Mouse (Mus musculus): ENCODE data around the gene Kptn. TPM values are rescaled to one million over a fixed set of nuclear protein-coding genes. Genes with fewer than 3 reads are reported as not detected.

The Kptn gene
- polyA plus RNA-seq, 1 experiment from 2014 or later: 31.2 TPM

DNA sequence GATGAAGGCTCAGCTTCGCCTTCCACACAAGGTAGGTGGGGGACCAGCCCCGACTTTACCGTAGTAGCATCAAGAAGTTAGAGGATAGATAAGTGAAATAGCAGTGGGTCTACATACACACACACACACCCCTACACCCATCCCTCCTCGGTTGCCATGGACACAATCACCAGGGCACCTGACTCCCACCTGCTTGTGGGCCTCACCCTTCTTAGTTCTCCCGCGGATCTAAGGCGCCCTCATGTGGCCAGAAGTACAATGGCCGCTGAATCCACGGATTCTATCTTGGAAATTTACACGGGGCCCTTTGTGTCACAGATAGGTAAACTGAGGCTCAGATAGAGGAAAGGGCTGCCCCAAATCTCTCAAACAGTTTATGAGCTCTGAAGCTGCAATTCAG lies 33.8 kb downstream of the Kptn start:
- H3K9ac ChIP-seq (ENCODE audit: low read length): no peak overlapping the region
- no peak for ATAC-seq (ENCODE audit: insufficient number of reproducible peaks, insufficient read depth, low FRiP score, low read depth)
- no peaks in the 10 kb centered on the region for H3K36me3 ChIP-seq (ENCODE audit: control insufficient read depth, insufficient read depth, low read length)
- H3K9me3 ChIP-seq (ENCODE audit: control insufficient read depth, low read length): no peaks in the 10 kb centered on the region
- no peak overlapping the region for H3K4me3 ChIP-seq (ENCODE audit: control insufficient read depth in 1 of 2, insufficient read depth in 1 of 2, low read depth in 1 of 2, low read length in 2 of 2)
- H3K4me1 ChIP-seq (ENCODE audit: control insufficient read depth in 2 of 2, insufficient read depth in 2 of 2, low read length in 2 of 2): peaks cover 3 to 18% of the 10 kb centered on the region in 2 experiments
- H3K27ac ChIP-seq (replicated peaks in 1 of 2; ENCODE audit: control insufficient read depth in 1 of 2, insufficient read depth in 1 of 2, low read depth in 2 of 2, low read length in 2 of 2): no peak overlapping the region
- 18% methylated on average over 9 of the region's 10 CpGs for WGBS
- H3K27me3 ChIP-seq (ENCODE audit: control insufficient read depth, insufficient read depth, low read length): peaks cover 11% of the 10 kb centered on the region
- H3K4me2 ChIP-seq (ENCODE audit: low read length): no peak overlapping the region

DNA sequence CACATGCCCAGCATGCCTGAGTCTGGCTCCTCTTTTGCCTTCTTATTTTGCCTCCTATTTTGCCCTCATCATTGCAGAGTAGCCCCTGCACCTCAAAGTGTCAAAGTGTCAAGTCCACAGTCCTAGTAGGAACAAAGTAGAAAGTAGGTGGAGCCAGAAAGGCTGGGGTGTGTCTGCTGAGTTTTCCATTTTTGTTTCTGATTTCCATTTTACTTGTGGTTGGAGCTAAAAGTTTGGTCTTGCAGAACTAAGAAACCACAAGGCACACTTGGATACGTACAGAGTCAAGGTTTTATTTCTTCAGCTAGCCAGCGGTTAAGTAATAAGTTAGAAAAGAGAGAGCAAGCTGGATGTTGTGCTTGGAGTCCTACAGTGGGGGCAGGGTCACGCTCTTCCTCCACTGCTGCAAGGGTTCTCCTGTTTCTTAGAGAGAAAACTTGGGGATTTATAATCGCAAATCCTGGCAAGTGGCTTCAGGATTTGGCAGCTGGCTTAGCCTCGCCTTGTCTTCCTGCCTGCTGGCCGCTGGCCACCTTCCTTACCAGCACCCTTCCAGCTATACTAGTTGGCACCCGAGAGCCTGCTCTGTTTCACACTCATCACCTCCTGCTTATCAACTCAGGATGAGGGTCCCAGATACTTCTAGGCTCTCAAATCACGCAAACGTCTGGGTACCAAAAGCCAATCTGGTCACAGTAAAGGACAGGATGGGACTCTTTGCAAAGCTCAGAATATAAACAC lies 35.6 kb downstream of the Kptn start:
- H3K36me3 ChIP-seq (ENCODE audit: control insufficient read depth, insufficient read depth, low read length): no peaks in the 10 kb centered on the region
- no peaks in the 10 kb centered on the region for H3K9me3 ChIP-seq (ENCODE audit: control insufficient read depth, low read length)
- no peak overlapping the region for H3K4me3 ChIP-seq (ENCODE audit: control insufficient read depth in 1 of 2, insufficient read depth in 1 of 2, low read depth in 1 of 2, low read length in 2 of 2)
- peaks cover 23% of the 10 kb centered on the region for H3K27me3 ChIP-seq (ENCODE audit: control insufficient read depth, insufficient read depth, low read length)
- no peak overlapping the region for H3K4me2 ChIP-seq (ENCODE audit: low read length)
- no peak overlapping the region for H3K9ac ChIP-seq (ENCODE audit: low read length)
- H3K4me1 ChIP-seq (ENCODE audit: control insufficient read depth in 2 of 2, insufficient read depth in 2 of 2, low read length in 2 of 2): peaks cover 5 to 21% of the 10 kb centered on the region in 2 experiments
- WGBS: 35% methylated on average over 9 of the region's 9 CpGs
- H3K27ac ChIP-seq (replicated peaks in 1 of 2; ENCODE audit: control insufficient read depth in 1 of 2, insufficient read depth in 1 of 2, low read depth in 2 of 2, low read length in 2 of 2): peak overlapping the region in 1 of 2 experiments; percentile 71; a peak in 3 of 4 replicates
- ATAC-seq (ENCODE audit: insufficient number of reproducible peaks, insufficient read depth, low FRiP score, low read depth): no peak

DNA sequence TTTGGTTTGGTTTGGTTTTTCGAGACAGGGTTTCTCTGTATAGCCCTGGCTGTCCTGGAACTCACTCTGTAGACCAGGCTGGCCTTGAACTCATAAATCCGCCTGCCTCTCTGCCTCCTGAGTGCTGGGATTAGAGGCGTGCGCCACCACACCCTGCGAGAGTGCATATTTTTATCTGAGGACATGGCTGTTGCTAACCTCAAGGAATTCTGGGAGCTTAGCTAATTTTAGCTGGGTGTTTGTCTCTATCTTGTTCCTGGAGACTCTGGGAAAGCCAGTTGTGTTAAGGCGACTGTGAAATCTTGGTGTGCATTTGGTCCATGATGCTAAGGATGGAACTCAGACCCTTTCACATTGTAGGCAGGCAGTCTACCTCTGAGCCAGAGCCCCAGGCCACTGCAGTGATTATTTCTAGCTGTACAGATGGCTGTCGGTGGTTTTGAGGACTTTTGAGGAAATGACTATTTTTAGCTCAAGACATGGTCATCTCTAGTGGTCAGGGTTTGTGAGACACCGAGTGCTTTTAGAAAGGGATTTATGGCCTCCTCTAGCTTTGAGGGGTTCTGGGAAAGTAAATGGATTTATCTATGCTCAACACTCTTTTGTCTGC lies 36.5 kb downstream of the Kptn start:
- Histone ChIP-seq H3K9me3 (ENCODE audit: control insufficient read depth, low read length) (no peaks in the 10 kb centered on the region), H3K9ac (ENCODE audit: low read length) (no peak overlapping the region), H3K27me3 (ENCODE audit: control insufficient read depth, insufficient read depth, low read length) (peaks cover 26% of the 10 kb centered on the region), H3K4me3 (ENCODE audit: control insufficient read depth in 1 of 2, insufficient read depth in 1 of 2, low read depth in 1 of 2, low read length in 2 of 2) (no peak overlapping the region), H3K27ac (replicated peaks in 1 of 2; ENCODE audit: control insufficient read depth in 1 of 2, insufficient read depth in 1 of 2, low read depth in 2 of 2, low read length in 2 of 2) (peak overlapping the region; percentile 63 to 71), H3K4me1 (ENCODE audit: control insufficient read depth in 2 of 2, insufficient read depth in 2 of 2, low read length in 2 of 2) (peaks cover 5 to 21% of the 10 kb centered on the region in 2 experiments), H3K4me2 (ENCODE audit: low read length) (no peak overlapping the region), H3K36me3 (ENCODE audit: control insufficient read depth, insufficient read depth, low read length) (no peaks in the 10 kb centered on the region)
- 26% methylated on average over 8 of the region's 8 CpGs for WGBS
- ATAC-seq (ENCODE audit: insufficient number of reproducible peaks, insufficient read depth, low FRiP score, low read depth): no peak

DNA sequence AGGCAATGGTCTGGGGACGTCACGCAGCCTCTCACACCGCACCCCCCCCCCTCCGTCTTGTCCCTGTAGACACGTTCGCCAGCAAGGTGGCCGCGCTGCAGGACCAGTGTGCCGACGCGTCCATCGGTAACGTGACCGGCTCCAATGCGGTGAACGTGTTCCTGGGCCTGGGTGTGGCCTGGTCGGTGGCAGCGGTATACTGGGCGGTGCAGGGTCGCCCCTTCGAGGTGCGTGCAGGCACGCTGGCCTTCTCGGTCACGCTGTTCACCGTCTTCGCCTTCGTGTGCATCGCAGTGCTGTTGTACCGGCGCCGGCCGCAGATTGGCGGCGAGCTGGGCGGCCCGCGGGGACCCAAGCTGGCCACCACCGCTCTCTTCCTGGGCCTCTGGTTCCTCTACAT lies 39.0 kb downstream of the Kptn start:
- H3K36me3 ChIP-seq (ENCODE audit: control insufficient read depth, insufficient read depth, low read length): no peaks in the 10 kb centered on the region
- peak overlapping the region; percentile 12 to 22; a peak in 2 of 4 replicates for H3K4me3 ChIP-seq (ENCODE audit: control insufficient read depth in 1 of 2, insufficient read depth in 1 of 2, low read depth in 1 of 2, low read length in 2 of 2)
- WGBS: 8% methylated on average over 39 of the region's 39 CpGs
- no peak overlapping the region for H3K27ac ChIP-seq (replicated peaks in 1 of 2; ENCODE audit: control insufficient read depth in 1 of 2, insufficient read depth in 1 of 2, low read depth in 2 of 2, low read length in 2 of 2)
- H3K9ac ChIP-seq (ENCODE audit: low read length): peak overlapping the region; percentile 34; the same call in 1 of the 2 replicates
- no peak for ATAC-seq (ENCODE audit: insufficient number of reproducible peaks, insufficient read depth, low FRiP score, low read depth)
- peak overlapping the region; percentile 52 for H3K4me2 ChIP-seq (ENCODE audit: low read length)
- H3K4me1 ChIP-seq (ENCODE audit: control insufficient read depth in 2 of 2, insufficient read depth in 2 of 2, low read length in 2 of 2): peaks cover 5 to 21% of the 10 kb centered on the region in 2 experiments
- H3K27me3 ChIP-seq (ENCODE audit: control insufficient read depth, insufficient read depth, low read length): peaks cover 26% of the 10 kb centered on the region
- no peaks in the 10 kb centered on the region for H3K9me3 ChIP-seq (ENCODE audit: control insufficient read depth, low read length)

DNA sequence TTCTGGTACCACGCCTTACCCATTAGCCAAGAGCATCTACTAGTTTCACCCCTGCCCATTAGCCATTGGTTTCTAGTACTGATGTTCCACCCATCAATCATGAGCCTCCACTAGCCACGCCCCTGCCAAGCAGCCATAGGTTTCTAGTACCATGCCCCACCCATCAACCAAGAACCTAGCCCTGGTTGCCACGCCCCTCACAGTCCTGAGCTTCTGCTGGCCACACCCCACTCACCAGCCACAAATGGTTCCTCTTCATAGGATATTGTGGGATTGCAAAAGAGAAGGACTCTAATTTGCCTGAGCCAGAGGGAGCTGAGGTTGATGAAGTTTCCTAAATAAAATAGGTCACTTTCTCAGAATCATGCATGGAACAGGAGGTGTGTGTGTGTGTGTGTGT lies 41.0 kb downstream of the Kptn start:
- H3K36me3 ChIP-seq (ENCODE audit: control insufficient read depth, insufficient read depth, low read length): no peaks in the 10 kb centered on the region
- 58% methylated on average over 3 of the region's 3 CpGs for WGBS
- no peak overlapping the region for H3K27ac ChIP-seq (replicated peaks in 1 of 2; ENCODE audit: control insufficient read depth in 1 of 2, insufficient read depth in 1 of 2, low read depth in 2 of 2, low read length in 2 of 2)
- H3K27me3 ChIP-seq (ENCODE audit: control insufficient read depth, insufficient read depth, low read length): peaks cover 26% of the 10 kb centered on the region
- no peak overlapping the region for H3K9ac ChIP-seq (ENCODE audit: low read length)
- peaks cover 2 to 14% of the 10 kb centered on the region in 2 experiments for H3K4me1 ChIP-seq (ENCODE audit: control insufficient read depth in 2 of 2, insufficient read depth in 2 of 2, low read length in 2 of 2)
- H3K4me3 ChIP-seq (ENCODE audit: control insufficient read depth in 1 of 2, insufficient read depth in 1 of 2, low read depth in 1 of 2, low read length in 2 of 2): no peak overlapping the region
- no peak for ATAC-seq (ENCODE audit: insufficient number of reproducible peaks, insufficient read depth, low FRiP score, low read depth)
- H3K9me3 ChIP-seq (ENCODE audit: control insufficient read depth, low read length): no peaks in the 10 kb centered on the region
- H3K4me2 ChIP-seq (ENCODE audit: low read length): no peak overlapping the region

DNA sequence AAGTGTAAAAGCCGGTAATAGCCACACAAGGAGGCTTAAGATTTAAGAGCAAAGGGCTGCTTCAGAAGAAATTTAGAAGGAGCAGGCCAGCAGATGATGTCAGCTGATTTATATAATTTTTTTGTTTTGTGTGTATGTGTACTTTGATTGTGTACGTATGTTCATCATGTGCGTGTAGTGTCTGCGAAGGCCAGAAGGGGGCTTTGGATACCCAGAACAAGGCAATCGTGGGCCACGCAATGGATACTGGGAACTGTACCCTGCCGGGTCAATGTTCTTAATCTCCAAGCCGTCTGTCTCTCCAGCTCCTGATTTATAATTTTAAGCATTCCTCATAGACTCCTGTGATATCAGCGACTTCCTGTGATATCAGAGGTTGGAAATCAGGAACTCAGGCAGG lies 41.6 kb downstream of the Kptn start:
- Histone ChIP-seq H3K27me3 (ENCODE audit: control insufficient read depth, insufficient read depth, low read length) (peaks cover 26% of the 10 kb centered on the region), H3K9ac (ENCODE audit: low read length) (no peak overlapping the region), H3K9me3 (ENCODE audit: control insufficient read depth, low read length) (no peaks in the 10 kb centered on the region), H3K4me3 (ENCODE audit: control insufficient read depth in 1 of 2, insufficient read depth in 1 of 2, low read depth in 1 of 2, low read length in 2 of 2) (no peak overlapping the region), H3K27ac (replicated peaks in 1 of 2; ENCODE audit: control insufficient read depth in 1 of 2, insufficient read depth in 1 of 2, low read depth in 2 of 2, low read length in 2 of 2) (no peak overlapping the region), H3K36me3 (ENCODE audit: control insufficient read depth, insufficient read depth, low read length) (no peaks in the 10 kb centered on the region), H3K4me1 (ENCODE audit: control insufficient read depth in 2 of 2, insufficient read depth in 2 of 2, low read length in 2 of 2) (peaks cover 2 to 8% of the 10 kb centered on the region in 2 experiments), H3K4me2 (ENCODE audit: low read length) (no peak overlapping the region)
- WGBS: 87% methylated on average over 9 of the region's 9 CpGs
- no peak for ATAC-seq (ENCODE audit: insufficient number of reproducible peaks, insufficient read depth, low FRiP score, low read depth)

DNA sequence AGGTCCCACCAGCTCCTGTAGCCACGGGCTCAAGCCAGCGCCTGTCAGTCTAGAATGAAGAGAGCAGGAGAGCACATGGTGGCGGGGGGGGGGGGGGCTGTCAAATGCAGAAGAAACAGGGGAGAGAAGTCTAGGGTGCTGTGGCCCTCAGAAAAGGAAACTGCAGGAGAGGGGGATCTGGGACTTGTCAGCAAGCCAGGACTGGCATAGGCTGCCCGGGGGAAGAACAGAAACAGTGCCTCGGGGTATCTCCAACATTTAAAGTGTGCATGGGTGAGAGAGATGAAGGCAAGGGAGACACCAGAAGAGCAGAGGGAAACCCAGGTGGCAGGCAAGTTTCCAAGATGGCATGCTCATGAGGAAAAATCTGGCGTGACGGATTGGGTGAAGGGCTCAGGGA lies 42.3 kb downstream of the Kptn start:
- Histone ChIP-seq H3K9me3 (ENCODE audit: control insufficient read depth, low read length) (no peaks in the 10 kb centered on the region), H3K9ac (ENCODE audit: low read length) (no peak overlapping the region), H3K36me3 (ENCODE audit: control insufficient read depth, insufficient read depth, low read length) (no peaks in the 10 kb centered on the region), H3K27me3 (ENCODE audit: control insufficient read depth, insufficient read depth, low read length) (peaks cover 26% of the 10 kb centered on the region), H3K4me3 (ENCODE audit: control insufficient read depth in 1 of 2, insufficient read depth in 1 of 2, low read depth in 1 of 2, low read length in 2 of 2) (no peak overlapping the region), H3K4me2 (ENCODE audit: low read length) (no peak overlapping the region), H3K27ac (replicated peaks in 1 of 2; ENCODE audit: control insufficient read depth in 1 of 2, insufficient read depth in 1 of 2, low read depth in 2 of 2, low read length in 2 of 2) (no peak overlapping the region), H3K4me1 (ENCODE audit: control insufficient read depth in 2 of 2, insufficient read depth in 2 of 2, low read length in 2 of 2) (peaks cover 2 to 4% of the 10 kb centered on the region in 2 experiments; a peak in 2 of 4 replicates)
- ATAC-seq (ENCODE audit: insufficient number of reproducible peaks, insufficient read depth, low FRiP score, low read depth): no peak
- WGBS: 58% methylated on average over 7 of the region's 7 CpGs

Measured in heart, embryonic 14.5 days (tissue).